Mouse (Mus musculus): ENCODE measurements at regions not wholly inside any gene's neighbourhood (a gene's known extent, or its start where the extent isn't known, plus 50 kb on each side); places are given as distances from the start of the nearest gene placed in this dataset.

DNA sequence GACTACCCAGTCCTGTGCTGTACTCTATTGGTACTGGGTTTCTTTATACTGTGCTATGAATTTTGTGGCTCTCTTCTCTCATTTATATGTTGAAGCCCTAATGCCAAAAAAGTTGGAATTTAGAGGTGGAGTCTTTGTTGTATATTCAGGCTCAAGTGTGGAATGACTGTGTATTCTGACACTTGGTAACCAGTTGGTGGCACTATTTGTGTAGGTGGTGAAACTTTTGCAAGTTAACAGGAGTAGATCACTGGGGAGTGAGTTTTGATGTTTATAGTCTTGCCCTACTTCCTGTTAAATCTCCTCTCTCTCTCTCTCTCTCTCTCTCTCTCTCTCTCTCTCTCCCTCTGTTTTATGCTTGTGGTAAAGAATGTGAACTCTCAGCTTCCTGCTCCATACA, 218.3 kb upstream of the Adgrb3 start:
- TF ChIP-seq MAX (IDR thresholded peaks at IDR 0.05; ENCODE audit: low read length) (no peak), CTCF (conservative IDR thresholded peaks at IDR 0.05 in 1 of 2, IDR thresholded peaks at IDR 0.05 in 1 of 2; ENCODE audit: low read depth in 2 of 2, low read length in 2 of 2) (peak in 1 of 2 experiments; percentile 64; a peak in 2 of 4 replicates), EP300 (IDR thresholded peaks at IDR 0.05; ENCODE audit: low read length) (no peak), GABPA (IDR thresholded peaks at IDR 0.05; ENCODE audit: insufficient replicate concordance, low read depth, low read length) (no peak), HCFC1 (IDR thresholded peaks at IDR 0.05; ENCODE audit: low read depth, low read length) (no peak)

All from CH12.LX (cell line).